Mouse (Mus musculus) c-Kit-positive CD71-negative TER-119-negative erythroid progenitor cells, embryonic 14.5 days (primary cell): ENCODE results near the gene Trpc1.
A peak's percentile ranks its signal among the peaks of the same experiment; 100 is the strongest.

Source experiments
- DNase-seq: peaks from one replicate; pipeline ENCODE4 v3.0.0-alpha.2; 2013; ENCODE audit warnings: low read depth

Gene Trpc1

GRCm38 (mm10) chr9:95750037-95750511, at the start of gene Trpc1:
Gene Trpc1 (minus strand): TSS chr9:95750375.
- peak; percentile 53 for DNase-seq

- DNase-seq: no peak
Observed at GRCm38 (mm10) chr9:95796323-95796722, 46.1 kb upstream of the Trpc1 start.

GRCm38 (mm10) chr9:95795844-95796243, 45.7 kb upstream of the Trpc1 start:
- DNase-seq: no peak

GRCm38 (mm10) chr9:95795077-95795784, 45.1 kb upstream of the Trpc1 start:
- DNase-seq: no peak

- DNase-seq: no peak
Observed at GRCm38 (mm10) chr9:95793986-95794744, 44.0 kb upstream of the Trpc1 start.

GRCm38 (mm10) chr9:95784888-95785511, 34.8 kb upstream of the Trpc1 start:
- DNase-seq: no peak

- no peak for DNase-seq
Observed at GRCm38 (mm10) chr9:95783646-95784293, 33.6 kb upstream of the Trpc1 start.

GRCm38 (mm10) chr9:95771671-95772070, 21.5 kb upstream of the Trpc1 start:
- no peak for DNase-seq

- DNase-seq: no peak
Observed at GRCm38 (mm10) chr9:95763218-95763617, 13.0 kb upstream of the Trpc1 start.

- no peak for DNase-seq
Observed at GRCm38 (mm10) chr9:95762228-95762627, 12.1 kb upstream of the Trpc1 start.

- DNase-seq: no peak
Observed at GRCm38 (mm10) chr9:95761381-95761780, 11.2 kb upstream of the Trpc1 start.

GRCm38 (mm10) chr9:95750746-95751145, 571 bp upstream of the Trpc1 start:
- no peak for DNase-seq

- no peak for DNase-seq
Observed at GRCm38 (mm10) chr9:95749461-95749928, 680 bp downstream of the Trpc1 start.

- no peak for DNase-seq
Observed at GRCm38 (mm10) chr9:95747298-95747697, 2.9 kb downstream of the Trpc1 start.

GRCm38 (mm10) chr9:95744845-95745613, 5.1 kb downstream of the Trpc1 start:
- DNase-seq: no peak

- DNase-seq: no peak
Observed at GRCm38 (mm10) chr9:95736238-95736637, 13.9 kb downstream of the Trpc1 start.

GRCm38 (mm10) chr9:95712574-95712973, 37.6 kb downstream of the Trpc1 start:
- DNase-seq: no peak

GRCm38 (mm10) chr9:95708943-95709342, 41.2 kb downstream of the Trpc1 start:
- DNase-seq: no peak

- DNase-seq: no peak
Observed at GRCm38 (mm10) chr9:95705371-95705770, 44.8 kb downstream of the Trpc1 start.

GRCm38 (mm10) chr9:95704078-95704477, 46.1 kb downstream of the Trpc1 start:
- DNase-seq: no peak

- no peak for DNase-seq
Observed at GRCm38 (mm10) chr9:95699273-95699672, 50.9 kb downstream of the Trpc1 start.
